Mouse (Mus musculus) activated CD4-positive, CD25-positive, alpha-beta regulatory T cell, adult 4 months (primary cell): ENCODE data around the gene Cln6. TPM values are rescaled to one million over a fixed set of nuclear protein-coding genes. Genes with fewer than 3 reads are reported as not detected.
"Not testable (repeated sequence)": the region's sequence is repeated elsewhere in the genome, so short reads cannot be mapped to it uniquely, and the experiment has no call there.

Experiments
- ATAC-seq: one replicate; pipeline ENCODE4 v1.8.0; 2017
- polyA plus RNA-seq, 2 experiments: library from polyadenylated mRNA; unstranded; fragments of 100-300 nt; shearing (Covaris generic); gene quantifications; one replicate each; pipeline ENCODE4 v1.2.1; 2017

Cln6 gene
- 10 to 100 TPM in 1 of 2 experiments, 1 to 10 TPM in 1; 7.8 to 10.3 TPM for polyA plus RNA-seq

- peak; percentile 95 for ATAC-seq
These were observed at the start of gene Cln6 for GRCm38 (mm10) chr9:62838506-62839171. TSS of gene Cln6 (plus strand) at chr9:62838785.

GRCm38 (mm10) chr9:62789856-62790255 is 48.7 kb upstream of the Cln6 start:
- ATAC-seq = no peak

GRCm38 (mm10) chr9:62799218-62799617 is 39.4 kb upstream of the Cln6 start:
- not testable (repeated sequence) for ATAC-seq

- ATAC-seq = no peak
These were observed 28.5 kb upstream of the Cln6 start for GRCm38 (mm10) chr9:62810095-62810494.

GRCm38 (mm10) chr9:62810543-62811515 is 27.8 kb upstream of the Cln6 start:
- peak; percentile 33 for ATAC-seq

- peak; percentile 77 for ATAC-seq
These were observed 27.0 kb upstream of the Cln6 start, which contains the start of gene Fem1b for GRCm38 (mm10) chr9:62811516-62812121. TSS of gene Fem1b (minus strand) at chr9:62811934.

- no peak for ATAC-seq
These were observed 26.2 kb upstream of the Cln6 start for GRCm38 (mm10) chr9:62812216-62813049.

GRCm38 (mm10) chr9:62814751-62815150 is 23.8 kb upstream of the Cln6 start:
- no peak for ATAC-seq

GRCm38 (mm10) chr9:62816323-62817098 is 22.1 kb upstream of the Cln6 start:
- no peak for ATAC-seq

GRCm38 (mm10) chr9:62817099-62817571 is 21.4 kb upstream of the Cln6 start:
- no peak for ATAC-seq

GRCm38 (mm10) chr9:62817828-62818614 is 20.6 kb upstream of the Cln6 start:
- no peak for ATAC-seq

GRCm38 (mm10) chr9:62819494-62819893 is 19.1 kb upstream of the Cln6 start:
- no peak for ATAC-seq

- not testable (repeated sequence) for ATAC-seq
These were observed 18.7 kb upstream of the Cln6 start for GRCm38 (mm10) chr9:62819910-62820309.

GRCm38 (mm10) chr9:62820829-62821228 is 17.8 kb upstream of the Cln6 start:
- ATAC-seq = no peak

GRCm38 (mm10) chr9:62821811-62822210 is 16.8 kb upstream of the Cln6 start:
- ATAC-seq = no peak

- no peak for ATAC-seq
These were observed 12.7 kb upstream of the Cln6 start for GRCm38 (mm10) chr9:62825791-62826393.

- no peak for ATAC-seq
These were observed 12.1 kb upstream of the Cln6 start for GRCm38 (mm10) chr9:62826456-62826855.

- ATAC-seq = peak; percentile 35
These were observed 10.5 kb upstream of the Cln6 start for GRCm38 (mm10) chr9:62827939-62828652.

- ATAC-seq = peak; percentile 91
These were observed 9.9 kb upstream of the Cln6 start for GRCm38 (mm10) chr9:62828662-62829086.
